Mouse (Mus musculus) telencephalon, adult 2 months (tissue): ENCODE data around the gene Ninl.
A peak's percentile ranks its signal among the peaks of the same experiment; 100 is the strongest.

ENCODE experiments used
- DNase-seq: peaks from one replicate; pipeline ENCODE4 v3.0.0-alpha.2; 2011; ENCODE audit warnings: low read depth, low spot score

Ninl gene

GRCm38 (mm10) chr2:151039232-151039695 is at the start of gene Ninl, which contains the start of gene Nanp:
Gene Ninl, minus strand, starts transcription at chr2:151039382.
Gene Nanp, minus strand, starts transcription at chr2:151039398.
- DNase-seq, result peak; percentile 87

- DNase-seq, result no peak
These were observed 17.5 kb upstream of the Ninl start for GRCm38 (mm10) chr2:151056637-151057036.

GRCm38 (mm10) chr2:151040411-151040810 is 1.2 kb upstream of the Ninl start:
- DNase-seq, result no peak

- DNase-seq, result no peak
These were observed 544 bp upstream of the Ninl start for GRCm38 (mm10) chr2:151039726-151040125.

- peak; percentile 21 for DNase-seq
These were observed 365 bp downstream of the Ninl start for GRCm38 (mm10) chr2:151038811-151039222.

GRCm38 (mm10) chr2:151037876-151038552 is 1.2 kb downstream of the Ninl start:
- peak; percentile 8 for DNase-seq

- DNase-seq, result no peak
These were observed 1.9 kb downstream of the Ninl start for GRCm38 (mm10) chr2:151037292-151037691.

- no peak for DNase-seq
These were observed 2.5 kb downstream of the Ninl start for GRCm38 (mm10) chr2:151036721-151037120.

GRCm38 (mm10) chr2:151034435-151034834 is 4.7 kb downstream of the Ninl start:
- no peak for DNase-seq

GRCm38 (mm10) chr2:151021158-151021557 is 18.0 kb downstream of the Ninl start:
- no peak for DNase-seq

- no peak for DNase-seq
These were observed 23.9 kb downstream of the Ninl start for GRCm38 (mm10) chr2:151015316-151015715.

- DNase-seq, result no peak
These were observed 27.9 kb downstream of the Ninl start for GRCm38 (mm10) chr2:151011273-151011672.

GRCm38 (mm10) chr2:151009515-151010085 is 29.6 kb downstream of the Ninl start:
- no peak for DNase-seq

- DNase-seq, result no peak
These were observed 30.2 kb downstream of the Ninl start for GRCm38 (mm10) chr2:151008939-151009509.

- no peak for DNase-seq
These were observed 30.7 kb downstream of the Ninl start for GRCm38 (mm10) chr2:151008517-151008932.

- DNase-seq, result no peak
These were observed 31.2 kb downstream of the Ninl start for GRCm38 (mm10) chr2:151008006-151008405.

- DNase-seq, result no peak
These were observed 32.8 kb downstream of the Ninl start for GRCm38 (mm10) chr2:151006281-151006945.

GRCm38 (mm10) chr2:151004390-151004789 is 34.8 kb downstream of the Ninl start:
- DNase-seq, result no peak

- DNase-seq, result no peak
These were observed 35.4 kb downstream of the Ninl start for GRCm38 (mm10) chr2:151003796-151004195.

- DNase-seq, result no peak
These were observed 37.5 kb downstream of the Ninl start for GRCm38 (mm10) chr2:151001619-151002175.

- peak; percentile 59 for DNase-seq
These were observed 38.6 kb downstream of the Ninl start for GRCm38 (mm10) chr2:151000402-151001178.
